Mouse (Mus musculus) lung, embryonic 16.5 days (tissue): ENCODE data around the gene Gtpbp10. TPM values are rescaled to one million over a fixed set of nuclear protein-coding genes. Genes with fewer than 3 reads are reported as not detected.

Experiments
- polyA plus RNA-seq: library from polyadenylated mRNA; unstranded; fragments of >200 nt; fragmentation: Nextera tagmentation; extraction: Ambion mirVana; gene quantifications from 2 replicates; pipeline ENCODE4 v1.2.1, GENCODE M21; 2015

Gtpbp10 gene
- polyA plus RNA-seq, 1 experiment from 2014 or later: 24.3 TPM

Other genes with a start within 250 kb of the Gtpbp10 start
- 28.6 and 29.1 TPM in 2 replicates for gene Cdk14, start 139.2 kb downstream of the Gtpbp10 start, polyA plus RNA-seq
- not detected in 2 replicates for gene 1700015F17Rik, start 80.4 kb downstream of the Gtpbp10 start, polyA plus RNA-seq
- 15.3 and 15.7 TPM in 2 replicates for gene Cldn12, start 44.6 kb downstream of the Gtpbp10 start, polyA plus RNA-seq
- 0.63 and 0.88 TPM in 2 replicates for gene Gm8773, start 14.3 kb upstream of the Gtpbp10 start, polyA plus RNA-seq
- gene Cfap69, start 104.7 kb upstream of the Gtpbp10 start, polyA plus RNA-seq: 6.5 and 6.8 TPM in 2 replicates
- gene Steap2, start 135.0 kb upstream of the Gtpbp10 start, polyA plus RNA-seq: 3.6 and 4.3 TPM in 2 replicates
- 2.0 and 3.3 TPM in 2 replicates for gene Steap1, start 189.8 kb upstream of the Gtpbp10 start, polyA plus RNA-seq